Mouse (Mus musculus) E14TG2a.4 (cell line): Measurements from ENCODE around the gene Mical3.

Source experiments
- H3K27me3 ChIP-seq: 2 replicates; pipeline ENCODE4 v1.6.1; 2014; ENCODE audit warnings: low read length, control low read depth; ENCODE audit not compliant: insufficient read depth
- H3K36me3 ChIP-seq: 2 replicates; pipeline ENCODE4 v1.6.1; 2014; ENCODE audit warnings: low read length, control low read depth; ENCODE audit not compliant: insufficient read depth
- H3K4me1 ChIP-seq: replicated peaks from 2 replicates; pipeline ENCODE4 v1.6.1; 2014; ENCODE audit warnings: low read depth, low read length, control low read depth
- H3K4me3 ChIP-seq: replicated peaks from 2 replicates; pipeline ENCODE4 v1.5.1; 2014; ENCODE audit warnings: mild to moderate bottlenecking, low read length
- H3K9me3 ChIP-seq: 2 replicates; pipeline ENCODE4 v1.6.1; 2014; ENCODE audit warnings: low read length, control low read depth
- CTCF ChIP-seq: conservative IDR thresholded peaks from 2 replicates; pipeline ENCODE4 v1.5.1; 2014; ENCODE audit warnings: low read length
- NANOG ChIP-seq: IDR thresholded peaks from 2 replicates; pipeline ENCODE4 v1.6.1; 2014; ENCODE audit warnings: borderline replicate concordance, low read length, mixed read lengths
- POU5F1 ChIP-seq: IDR thresholded peaks from 2 replicates; pipeline ENCODE4 v1.6.1; 2014; ENCODE audit warnings: low read length, borderline replicate concordance

The Mical3 gene

DNA sequence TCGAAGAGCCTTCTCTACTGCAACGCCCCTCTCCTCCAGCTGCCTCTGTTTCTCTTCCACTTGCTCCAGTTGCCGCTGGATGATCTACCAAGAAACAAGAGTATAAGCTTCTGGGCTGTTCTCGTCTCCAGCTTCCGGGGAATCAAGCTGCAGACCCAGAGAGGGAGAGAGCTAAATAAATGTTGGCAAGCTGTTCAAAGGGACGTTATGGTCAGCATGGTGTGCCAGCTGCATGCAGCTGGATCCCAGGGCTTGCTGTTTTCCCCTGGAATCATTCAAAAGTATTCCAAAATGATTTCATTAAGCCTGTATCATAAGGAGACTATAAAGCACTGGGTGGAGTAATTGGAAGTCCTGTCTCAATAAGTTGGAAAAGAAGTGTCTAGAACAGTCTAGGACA lies 179.5 kb downstream of the Mical3 start:
- Histone ChIP-seq H3K9me3 (no peaks in the 10 kb centered on the region), H3K27me3 (no peaks in the 10 kb centered on the region), H3K36me3 (peaks cover 45% of the 10 kb centered on the region), H3K4me1 (no peaks in the 10 kb centered on the region), H3K4me3 (no peak overlapping the region)
- TF ChIP-seq NANOG: no peak
- no peak for TF ChIP-seq CTCF
- TF ChIP-seq POU5F1: no peak

DNA sequence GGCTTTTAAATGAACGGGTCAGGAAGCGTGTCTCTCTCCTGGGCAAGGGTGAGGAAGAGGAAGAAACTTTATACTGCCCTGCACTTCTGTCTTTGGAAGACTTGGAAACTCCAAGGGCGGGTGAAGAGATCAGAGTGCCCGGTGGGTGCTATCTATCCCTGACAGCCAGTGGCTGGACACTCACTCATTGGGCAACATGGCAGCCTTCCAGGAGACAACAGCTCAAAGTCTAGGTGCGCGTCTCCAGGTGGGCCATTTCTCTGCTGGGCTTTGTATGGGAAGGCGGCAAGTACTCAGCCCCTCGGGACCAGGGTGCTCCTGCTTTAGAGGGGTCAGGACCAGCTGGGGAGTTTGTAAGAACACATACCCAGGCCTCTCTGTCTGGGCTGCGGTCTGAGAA lies 185.3 kb downstream of the Mical3 start:
- H3K36me3 ChIP-seq: peaks cover 25% of the 10 kb centered on the region
- H3K27me3 ChIP-seq: no peaks in the 10 kb centered on the region
- no peak for TF ChIP-seq NANOG
- no peak for TF ChIP-seq CTCF
- no peak for TF ChIP-seq POU5F1

DNA sequence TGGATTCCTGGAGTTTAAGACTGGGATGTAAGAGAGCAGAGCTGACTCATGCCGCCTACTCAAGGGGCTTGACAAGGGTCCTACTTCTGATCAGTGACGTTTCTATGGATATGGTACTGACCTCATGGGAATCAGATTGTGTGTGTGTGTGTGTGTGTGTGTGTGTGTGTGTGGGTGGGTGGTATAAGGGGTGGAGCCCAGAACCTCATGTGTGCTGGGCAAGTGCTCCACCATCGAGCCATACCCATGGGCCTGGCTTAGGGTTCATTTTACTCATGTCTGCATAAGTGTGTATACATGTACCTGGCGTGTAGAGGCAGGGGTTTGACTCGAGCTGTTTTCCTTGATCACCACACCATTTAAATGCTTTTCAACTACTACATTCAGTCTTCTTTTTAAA lies 186.8 kb downstream of the Mical3 start:
- Histone ChIP-seq H3K9me3 (no peaks in the 10 kb centered on the region), H3K27me3 (no peaks in the 10 kb centered on the region), H3K36me3 (peaks cover 14% of the 10 kb centered on the region; the same call in 1 of the 2 replicates), H3K4me1 (peaks cover 35% of the 10 kb centered on the region), H3K4me3 (no peak overlapping the region)
- TF ChIP-seq POU5F1 (no peak), CTCF (no peak), NANOG (no peak)

More for the DNA sequence above, 185.3 kb downstream of the Mical3 start:
- H3K4me1 ChIP-seq: peaks cover 21% of the 10 kb centered on the region
- no peaks in the 10 kb centered on the region for H3K9me3 ChIP-seq
- H3K4me3 ChIP-seq: no peak overlapping the region

DNA sequence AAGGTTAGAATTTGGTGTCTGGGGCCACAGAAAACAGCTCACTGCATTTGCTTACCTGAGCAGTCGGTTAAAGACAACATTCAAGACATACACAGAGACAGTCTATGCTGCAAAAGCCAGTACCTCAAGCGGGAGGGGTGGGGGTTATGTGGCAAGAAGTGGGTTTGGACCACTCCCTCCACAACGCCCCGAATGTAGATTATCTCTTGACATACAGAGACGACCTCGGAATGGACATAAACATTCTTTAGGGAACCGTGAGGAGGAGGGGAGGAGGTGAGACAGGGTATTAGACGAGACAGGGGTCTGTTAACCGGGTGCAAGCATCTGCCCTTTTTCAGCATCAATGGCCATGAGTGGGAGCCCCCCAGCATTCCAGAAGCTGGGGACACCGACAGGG lies 187.2 kb downstream of the Mical3 start:
- Histone ChIP-seq H3K4me3 (no peak overlapping the region), H3K27me3 (no peaks in the 10 kb centered on the region), H3K36me3 (peaks cover 11% of the 10 kb centered on the region; the same call in 1 of the 2 replicates), H3K4me1 (peaks cover 39% of the 10 kb centered on the region), H3K9me3 (no peaks in the 10 kb centered on the region)
- TF ChIP-seq NANOG (no peak), POU5F1 (no peak), CTCF (no peak)

DNA sequence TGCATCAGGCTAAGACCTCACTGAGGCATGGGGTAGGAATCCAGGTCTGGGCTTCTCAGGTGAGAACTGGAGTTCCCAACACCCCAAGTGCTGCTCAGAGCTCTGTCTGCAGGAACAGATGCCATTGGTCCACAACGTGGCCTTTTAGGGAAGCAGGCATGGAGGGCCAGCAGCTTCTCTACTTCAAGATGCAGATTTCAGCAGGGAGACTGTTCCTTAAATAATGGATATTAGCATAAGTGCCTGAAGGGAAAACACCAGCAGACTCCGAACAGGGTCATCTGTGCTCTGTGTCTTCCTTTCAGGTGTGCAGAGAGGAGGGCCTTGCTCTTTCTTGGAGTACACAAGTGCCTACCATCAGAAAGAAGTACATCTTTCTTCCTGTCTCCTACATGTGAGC lies 187.7 kb downstream of the Mical3 start:
- H3K4me1 ChIP-seq: peaks cover 44% of the 10 kb centered on the region
- H3K4me3 ChIP-seq: no peak overlapping the region
- no peaks in the 10 kb centered on the region for H3K27me3 ChIP-seq
- H3K9me3 ChIP-seq: no peaks in the 10 kb centered on the region
- peaks cover 11% of the 10 kb centered on the region; the same call in 1 of the 2 replicates for H3K36me3 ChIP-seq
- TF ChIP-seq POU5F1 (no peak), CTCF (no peak), NANOG (no peak)

DNA sequence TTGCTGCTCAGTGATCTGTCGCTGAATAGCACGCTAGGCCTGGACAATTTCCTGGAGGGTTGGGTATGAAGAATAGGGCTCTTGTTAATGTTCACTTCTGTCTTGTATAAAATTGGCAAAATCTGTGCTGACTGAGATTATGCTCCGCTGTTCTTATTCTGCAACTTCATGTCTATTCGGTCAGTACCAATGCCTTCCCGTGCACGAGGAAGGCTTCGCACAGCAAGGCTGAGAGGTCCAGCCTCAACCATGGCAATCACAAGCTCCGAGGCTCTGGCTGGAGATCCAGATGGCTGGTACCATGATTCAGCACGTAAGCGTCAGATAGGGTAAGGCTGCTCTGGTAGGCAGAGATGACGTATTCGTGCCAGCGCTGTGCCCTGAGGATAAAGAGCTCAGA lies 189.2 kb downstream of the Mical3 start:
- H3K4me3 ChIP-seq: no peak overlapping the region
- TF ChIP-seq NANOG (no peak), CTCF (no peak), POU5F1 (no peak)

DNA sequence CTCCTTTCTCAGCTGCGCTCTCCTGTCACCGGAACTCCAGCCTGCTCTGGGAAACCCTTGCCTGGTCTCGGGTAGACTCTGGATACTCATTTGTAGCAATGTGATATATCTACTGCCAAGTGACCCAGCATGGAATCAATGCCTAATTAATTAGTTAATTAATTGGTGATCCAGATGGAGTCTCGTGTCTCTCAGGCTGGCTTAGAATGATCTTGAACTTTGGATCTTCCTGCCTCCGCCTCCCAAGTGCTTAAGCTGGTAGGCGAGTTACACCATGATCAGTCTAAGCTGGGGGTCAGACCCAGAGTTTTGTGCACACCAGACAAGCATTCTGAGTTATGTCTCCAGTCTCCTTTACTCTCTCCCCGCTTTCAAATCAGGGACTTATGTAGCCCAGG lies 189.7 kb downstream of the Mical3 start:
- Histone ChIP-seq H3K9me3 (no peaks in the 10 kb centered on the region), H3K4me1 (peaks cover 52% of the 10 kb centered on the region), H3K4me3 (no peak overlapping the region), H3K27me3 (no peaks in the 10 kb centered on the region), H3K36me3 (peaks cover 7% of the 10 kb centered on the region; the same call in 1 of the 2 replicates)
- TF ChIP-seq POU5F1: no peak
- no peak for TF ChIP-seq NANOG
- TF ChIP-seq CTCF: no peak

More for the DNA sequence above, 189.2 kb downstream of the Mical3 start:
- no peaks in the 10 kb centered on the region for H3K9me3 ChIP-seq
- H3K36me3 ChIP-seq: peaks cover 7% of the 10 kb centered on the region; the same call in 1 of the 2 replicates
- H3K27me3 ChIP-seq: no peaks in the 10 kb centered on the region
- peaks cover 52% of the 10 kb centered on the region for H3K4me1 ChIP-seq

DNA sequence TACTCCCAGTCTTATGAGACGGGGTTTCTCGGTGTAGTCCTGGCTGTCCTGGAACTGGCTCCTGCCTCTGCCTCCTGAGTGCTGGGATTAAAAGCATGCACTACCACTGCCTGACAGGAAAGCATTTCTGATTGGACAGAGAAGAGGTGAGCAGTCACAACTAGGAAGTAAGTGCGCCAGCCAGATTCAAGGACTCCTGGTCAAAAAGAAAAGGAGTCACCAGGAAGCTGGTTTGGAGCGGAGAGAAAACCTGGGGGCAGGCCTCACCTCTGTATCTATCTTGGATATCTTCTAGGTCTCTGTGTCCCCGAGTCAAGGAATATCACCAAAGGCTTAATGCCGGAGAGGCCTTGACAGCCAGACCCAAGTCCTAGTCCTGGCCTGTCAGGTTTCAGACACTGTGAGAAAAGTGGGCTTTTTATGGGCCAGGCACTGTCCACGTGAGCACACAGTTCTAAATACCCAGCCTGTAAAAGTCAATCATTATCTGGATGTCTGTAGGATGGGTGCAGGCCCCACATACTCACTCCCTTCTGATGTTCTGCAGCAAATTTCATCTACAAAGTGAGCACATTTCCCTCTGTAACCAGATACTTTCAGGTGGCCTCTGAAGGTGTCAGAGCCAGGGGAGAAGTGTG lies 190.2 kb downstream of the Mical3 start:
- Histone ChIP-seq H3K9me3 (no peaks in the 10 kb centered on the region), H3K4me1 (peaks cover 53% of the 10 kb centered on the region), H3K4me3 (no peak overlapping the region), H3K27me3 (no peaks in the 10 kb centered on the region), H3K36me3 (peaks cover 4% of the 10 kb centered on the region; the same call in 1 of the 2 replicates)
- no peak for TF ChIP-seq POU5F1
- no peak for TF ChIP-seq CTCF
- TF ChIP-seq NANOG: no peak

DNA sequence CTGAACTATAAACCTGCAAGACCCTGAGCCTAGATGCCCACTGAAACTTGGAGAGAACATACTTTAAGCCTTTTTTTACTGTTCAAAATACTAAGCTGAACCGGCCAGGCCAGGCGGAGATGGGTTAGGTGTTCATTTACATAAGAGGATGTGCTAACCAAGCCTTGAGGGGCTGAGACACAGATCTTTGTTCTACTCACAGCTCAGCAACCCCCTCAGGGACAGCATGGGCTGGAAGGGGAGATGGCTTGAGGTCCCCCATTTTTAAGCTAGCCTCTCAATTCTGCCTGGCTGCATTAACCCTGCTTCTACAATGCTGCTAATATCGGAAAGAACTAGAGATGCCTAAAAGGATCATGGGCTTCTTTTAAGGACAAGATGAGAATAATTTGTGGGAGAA lies 191.0 kb downstream of the Mical3 start:
- Histone ChIP-seq H3K4me1 (peaks cover 61% of the 10 kb centered on the region), H3K27me3 (no peaks in the 10 kb centered on the region), H3K9me3 (no peaks in the 10 kb centered on the region), H3K36me3 (peaks cover 4% of the 10 kb centered on the region; the same call in 1 of the 2 replicates), H3K4me3 (no peak overlapping the region)
- no peak for TF ChIP-seq NANOG
- TF ChIP-seq CTCF: no peak
- TF ChIP-seq POU5F1: no peak
